Mouse (Mus musculus) lung, embryonic 14.5 days (tissue): Measurements from ENCODE around the gene Vmn2r79. TPM values are rescaled to one million over a fixed set of nuclear protein-coding genes. Genes with fewer than 3 reads are reported as not detected.
"Not testable (repeated sequence)": the region's sequence is repeated elsewhere in the genome, so short reads cannot be mapped to it uniquely, and the experiment has no call there.

Experiments used
- ATAC-seq: fragments of 200-750 bp; cut with Nextera tagmentation; 2 replicates; pipeline ENCODE4 v1.8.0; 2017; ENCODE audit warnings: mild to moderate bottlenecking, moderate TSS enrichment, moderate library complexity; ENCODE audit not compliant: insufficient read depth
- DNase-seq: peaks from one replicate; pipeline ENCODE4 v3.0.0-alpha.2; 2015
- H3K27ac ChIP-seq: fragments of 300-500 bp; sonication (generic); 2 replicates; pipeline ENCODE4 v1.5.1; 2014; ENCODE audit warnings: low read depth, mild to moderate bottlenecking, moderate library complexity
- H3K27me3 ChIP-seq: fragments of 300-500 bp; sonication (generic); 2 replicates; pipeline ENCODE4 v1.6.1; 2014; ENCODE audit warnings: low read length, control low read depth; ENCODE audit not compliant: insufficient read depth
- H3K36me3 ChIP-seq: fragments of 300-500 bp; sonication (generic); 2 replicates; pipeline ENCODE4 v1.6.1; 2014; ENCODE audit warnings: control low read depth; ENCODE audit not compliant: insufficient read depth
- H3K4me1 ChIP-seq: fragments of 300-500 bp; sonication (generic); 2 replicates; pipeline ENCODE4 v1.6.1; 2014; ENCODE audit warnings: antibody characterized with exemption, control low read depth; ENCODE audit not compliant: insufficient read depth
- H3K4me2 ChIP-seq: fragments of 300-500 bp; sonication (generic); 2 replicates; pipeline ENCODE4 v1.6.1; 2014; ENCODE audit warnings: mild to moderate bottlenecking
- H3K4me3 ChIP-seq: fragments of 300-500 bp; sonication (generic); 2 replicates; pipeline ENCODE4 v1.5.1; 2014; ENCODE audit warnings: low read depth, low read length
- H3K9ac ChIP-seq: fragments of 300-500 bp; sonication (generic); 2 replicates; pipeline ENCODE4 v1.6.1; 2014
- H3K9me3 ChIP-seq: fragments of 300-500 bp; sonication (generic); 2 replicates; pipeline ENCODE4 v1.6.1; 2016; ENCODE audit warnings: low read depth, low read length, control low read depth
- CTCF ChIP-seq: IDR thresholded peaks from 2 replicates; pipeline ENCODE4 v1.5.1; 2016; ENCODE audit warnings: antibody characterized with exemption, low read depth
- WGBS: fragments of 180-500 bp; shearing (Covaris S2); extraction: QIAGEN DNeasy Blood & Tissue Kit; methylation state at CpG from one replicate; pipeline ENCODE4 v1.1.7; 2014; 5-methylcytosine and 5-hydroxymethylcytosine counted together
- polyA plus RNA-seq: library from polyadenylated mRNA; unstranded; fragments of >200 nt; fragmentation: Nextera tagmentation; extraction: Ambion mirVana; gene quantifications from 2 replicates; pipeline ENCODE4 v1.2.1, GENCODE M21; 2014

Gene Vmn2r79
- polyA plus RNA-seq: 0.01 TPM in 1 of 2 replicates, not detected in the other

DNA sequence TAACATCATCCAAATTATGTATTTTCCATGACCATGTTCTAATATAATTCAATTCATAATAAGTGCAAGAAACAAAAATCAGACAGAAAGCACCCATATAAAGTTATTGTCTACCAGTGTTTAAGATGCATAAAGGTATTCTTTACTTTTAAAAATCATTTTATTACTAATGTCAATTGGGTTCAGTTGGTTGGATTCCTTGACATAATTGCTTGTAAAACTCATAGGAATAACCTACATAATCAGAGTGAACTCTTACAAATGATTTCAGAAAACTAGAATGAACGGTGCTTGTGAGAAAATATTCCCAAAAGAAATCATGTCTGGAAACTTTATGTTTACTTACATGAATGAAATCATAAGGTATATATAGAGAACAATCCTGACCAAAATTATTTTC, at the start of gene Vmn2r79:
TSS of gene Vmn2r79 (plus strand) at position 301 of the 400 bp plus-strand sequence.
- DNase-seq, H3K36me3 ChIP-seq, H3K9ac ChIP-seq, H3K4me2 ChIP-seq, H3K9me3 ChIP-seq, H3K27me3 ChIP-seq, H3K4me1 ChIP-seq, H3K4me3 ChIP-seq, H3K27ac ChIP-seq, ATAC-seq: not testable (repeated sequence)
- WGBS: 88% methylated on average over 1 of the region's 1 CpGs

DNA sequence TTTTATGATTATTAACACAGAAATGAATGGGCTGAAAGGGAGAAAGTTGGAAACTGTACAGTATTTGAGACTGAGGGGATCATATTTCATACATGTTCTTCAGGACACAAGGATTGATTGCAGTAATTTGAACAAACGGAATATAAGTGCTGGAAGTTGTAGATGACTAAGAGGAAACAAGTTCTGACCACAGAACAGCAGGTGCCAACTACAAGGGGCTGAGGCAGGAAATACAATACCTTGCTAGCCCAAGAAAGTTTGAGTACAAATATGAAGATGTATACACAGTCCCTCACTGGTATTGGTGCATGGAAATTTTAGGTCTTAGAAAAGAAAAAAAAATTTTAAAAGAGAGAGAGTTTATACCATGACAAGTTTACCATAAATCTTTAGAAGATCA, 1.2 kb upstream of the Vmn2r79 start:
- no peak for TF ChIP-seq CTCF
- Histone ChIP-seq H3K27ac (no peak overlapping the region), H3K9ac (no peak overlapping the region), H3K9me3 (no peaks in the 10 kb centered on the region), H3K36me3 (no peaks in the 10 kb centered on the region), H3K27me3 (no peaks in the 10 kb centered on the region), H3K4me3 (no peak overlapping the region), H3K4me1 (no peaks in the 10 kb centered on the region), H3K4me2 (no peak overlapping the region)
- DNase-seq (no peak), ATAC-seq (no peak)
- WGBS: 53% methylated on average over 1 of the region's 1 CpGs

DNA sequence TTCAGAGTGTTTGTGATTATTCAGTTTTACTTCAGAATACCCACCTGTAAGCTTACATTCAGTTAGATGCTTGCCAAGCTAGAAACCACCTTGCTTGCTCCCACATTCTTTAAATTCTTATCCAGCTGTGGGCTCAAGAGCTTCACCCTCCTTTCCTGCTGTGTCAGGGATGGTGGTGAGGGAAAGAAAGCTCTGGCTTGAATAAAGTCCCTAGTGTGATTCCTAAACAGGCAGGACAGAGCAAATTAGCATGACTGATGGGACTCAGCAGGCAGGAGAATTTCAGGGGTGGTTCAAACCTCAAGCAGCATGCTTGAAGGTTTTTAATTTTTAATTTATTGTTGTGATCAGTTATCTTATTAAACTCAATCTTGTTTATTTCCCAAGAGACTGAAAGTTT, 30.6 kb downstream of the Vmn2r79 start:
- not testable (repeated sequence) for H3K9ac ChIP-seq, H3K4me2 ChIP-seq, H3K27me3 ChIP-seq, ATAC-seq, H3K27ac ChIP-seq, H3K36me3 ChIP-seq, H3K4me1 ChIP-seq, H3K9me3 ChIP-seq, DNase-seq, H3K4me3 ChIP-seq

DNA sequence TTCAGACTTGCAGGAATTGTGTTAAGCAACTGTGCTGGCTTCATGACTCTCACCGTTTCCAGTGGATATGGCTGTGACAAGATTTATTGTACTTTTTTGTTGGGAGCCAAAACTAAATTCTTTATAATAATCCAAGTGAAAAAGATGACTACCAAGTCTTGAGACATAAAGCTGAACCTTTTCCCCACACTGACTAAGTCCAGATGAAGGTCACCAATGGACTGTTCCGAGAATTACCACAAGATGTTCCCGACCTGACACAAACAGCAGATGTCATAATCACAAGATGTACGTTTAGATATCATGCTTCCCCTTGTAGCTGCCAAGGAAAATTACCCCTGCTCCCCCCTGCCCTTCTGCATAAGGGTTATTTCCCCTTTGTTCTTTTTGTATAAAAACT, 67.7 kb downstream of the Vmn2r79 start:
- H3K27ac ChIP-seq: no peak overlapping the region
- H3K9ac ChIP-seq: no peak overlapping the region
- 58% methylated on average over 4 of the region's 4 CpGs for WGBS
- no peaks in the 10 kb centered on the region for H3K4me1 ChIP-seq
- no peak for ATAC-seq
- DNase-seq: no peak
- TF ChIP-seq CTCF: no peak
- no peak overlapping the region for H3K4me3 ChIP-seq
- no peak overlapping the region for H3K4me2 ChIP-seq
- no peaks in the 10 kb centered on the region for H3K27me3 ChIP-seq
- H3K9me3 ChIP-seq: no peaks in the 10 kb centered on the region
- H3K36me3 ChIP-seq: no peaks in the 10 kb centered on the region

Other genes starting within 250 kb of the Vmn2r79 start
- gene Folh1, start 220.2 kb upstream of the Vmn2r79 start, polyA plus RNA-seq: not detected in 2 replicates
- gene Vmn2r77, start 201.1 kb upstream of the Vmn2r79 start, polyA plus RNA-seq: not detected in 2 replicates
- not detected in 2 replicates for gene Vmn2r78, start 81.0 kb upstream of the Vmn2r79 start, polyA plus RNA-seq
- gene Nox4, start 250.0 kb downstream of the Vmn2r79 start, polyA plus RNA-seq: 10.6 and 11.0 TPM in 2 replicates